Mouse (Mus musculus) cerebellum, postnatal 36 days (tissue): ENCODE results near the gene Mcm2.

Experiments used
- DNase-seq, 2 experiments: peaks; one replicate each; pipeline ENCODE4 v3.0.0; 2021 to 2022; ENCODE audit warnings: mixed read lengths in 2 of 2

Gene Mcm2

GRCm38 (mm10) chr6:88925640-88926205 is 27.1 kb upstream of the Mcm2 start:
- DNase-seq, result no peak

GRCm38 (mm10) chr6:88924502-88925275 is 26.1 kb upstream of the Mcm2 start:
- DNase-seq, result peak in 1 of 2 experiments; percentile 58

- no peak for DNase-seq
These were observed 20.2 kb upstream of the Mcm2 start for GRCm38 (mm10) chr6:88918802-88919201.

- peak; percentile 62 to 65 for DNase-seq
These were observed 17.6 kb upstream of the Mcm2 start for GRCm38 (mm10) chr6:88916153-88916552.

GRCm38 (mm10) chr6:88915510-88915909 is 16.9 kb upstream of the Mcm2 start:
- DNase-seq, result peak in 1 of 2 experiments; percentile 45

GRCm38 (mm10) chr6:88914799-88915198 is 16.2 kb upstream of the Mcm2 start:
- no peak for DNase-seq

- DNase-seq, result no peak
These were observed 14.9 kb upstream of the Mcm2 start for GRCm38 (mm10) chr6:88913440-88913839.

GRCm38 (mm10) chr6:88913022-88913421 is 14.4 kb upstream of the Mcm2 start:
- DNase-seq, result no peak

GRCm38 (mm10) chr6:88909151-88909550 is 10.6 kb upstream of the Mcm2 start:
- DNase-seq, result no peak

GRCm38 (mm10) chr6:88906369-88907108 is 8.0 kb upstream of the Mcm2 start:
- DNase-seq, result peak; percentile 64 to 68

GRCm38 (mm10) chr6:88905042-88905441 is 6.5 kb upstream of the Mcm2 start:
- no peak for DNase-seq

- DNase-seq, result peak in 1 of 2 experiments; percentile 38
These were observed 5.9 kb upstream of the Mcm2 start for GRCm38 (mm10) chr6:88904456-88904974.

- no peak for DNase-seq
These were observed 5.1 kb upstream of the Mcm2 start for GRCm38 (mm10) chr6:88903708-88904107.

GRCm38 (mm10) chr6:88901947-88902820 is 3.6 kb upstream of the Mcm2 start, which contains the start of gene Tpra1:
Tpra1 (plus strand) TSS chr6:88902251.
- DNase-seq, result peak; percentile 94 to 95

GRCm38 (mm10) chr6:88901471-88901870 is 2.9 kb upstream of the Mcm2 start:
- no peak for DNase-seq

- no peak for DNase-seq
These were observed 1.0 kb upstream of the Mcm2 start for GRCm38 (mm10) chr6:88899628-88900027.

- DNase-seq, result no peak
These were observed 506 bp upstream of the Mcm2 start for GRCm38 (mm10) chr6:88899086-88899485.

- DNase-seq, result no peak
These were observed 1.3 kb downstream of the Mcm2 start for GRCm38 (mm10) chr6:88897246-88897645.

GRCm38 (mm10) chr6:88895943-88896342 is 2.6 kb downstream of the Mcm2 start:
- no peak for DNase-seq

- DNase-seq, result peak; percentile 82 to 83
These were observed 5.0 kb downstream of the Mcm2 start for GRCm38 (mm10) chr6:88893559-88893958.

- no peak for DNase-seq
These were observed 7.7 kb downstream of the Mcm2 start for GRCm38 (mm10) chr6:88890832-88891231.

GRCm38 (mm10) chr6:88889410-88890042 is 9.1 kb downstream of the Mcm2 start:
- no peak for DNase-seq
